Mouse (Mus musculus) spleen, postnatal 10 days (tissue): ENCODE data around the gene Dppa4.
"Not testable (repeated sequence)": the region's sequence is repeated elsewhere in the genome, so short reads cannot be mapped to it uniquely, and the experiment has no call there.

ENCODE experiments used
- DNase-seq, 2 experiments: peaks; one replicate each; pipeline ENCODE4 v3.0.0; 2021 to 2022; ENCODE audit warnings: low spot score in 2 of 2

Gene Dppa4

DNA sequence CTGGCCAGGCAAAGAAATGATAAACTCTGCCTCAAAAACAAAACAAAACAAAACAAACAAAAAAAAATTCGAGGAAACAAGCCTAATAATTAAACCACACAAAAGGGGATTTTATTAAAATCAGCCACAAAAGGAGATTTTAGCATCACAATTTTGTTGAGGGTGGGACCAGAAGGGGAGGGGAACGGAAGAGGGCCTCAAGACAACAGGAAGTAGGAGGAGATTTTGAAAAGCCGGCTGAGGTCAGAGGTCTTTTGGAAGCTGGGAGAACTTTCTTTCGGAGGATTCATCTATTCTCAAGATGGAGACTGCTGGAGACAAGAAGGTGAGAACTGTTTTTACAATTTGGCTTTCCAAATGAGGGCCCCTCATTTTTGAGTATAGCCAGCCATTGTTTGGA lies at the start of gene Dppa4:
Gene Dppa4 (plus strand): TSS at position 217 of the 400 bp plus-strand sequence.
- DNase-seq: no peak

DNA sequence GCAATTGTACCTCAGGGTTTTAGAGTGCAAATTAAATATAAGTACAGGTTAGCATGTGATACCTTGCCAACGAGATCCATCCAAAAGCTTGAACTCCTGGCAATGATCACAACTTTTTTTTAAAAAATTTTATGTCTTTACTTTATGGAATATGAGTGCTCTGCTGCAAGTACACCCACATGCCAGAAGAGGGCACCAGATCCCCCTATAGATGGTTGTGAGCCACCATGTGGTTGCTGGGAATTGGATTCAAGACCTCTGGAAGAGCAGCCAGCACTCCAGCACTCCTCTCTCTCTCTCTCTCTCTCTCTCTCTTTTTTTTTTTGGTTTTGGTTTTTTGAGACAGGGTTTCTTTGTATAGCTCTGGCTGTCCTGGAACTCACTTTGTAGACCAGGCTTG lies 48.5 kb upstream of the Dppa4 start:
- no peak for DNase-seq

DNA sequence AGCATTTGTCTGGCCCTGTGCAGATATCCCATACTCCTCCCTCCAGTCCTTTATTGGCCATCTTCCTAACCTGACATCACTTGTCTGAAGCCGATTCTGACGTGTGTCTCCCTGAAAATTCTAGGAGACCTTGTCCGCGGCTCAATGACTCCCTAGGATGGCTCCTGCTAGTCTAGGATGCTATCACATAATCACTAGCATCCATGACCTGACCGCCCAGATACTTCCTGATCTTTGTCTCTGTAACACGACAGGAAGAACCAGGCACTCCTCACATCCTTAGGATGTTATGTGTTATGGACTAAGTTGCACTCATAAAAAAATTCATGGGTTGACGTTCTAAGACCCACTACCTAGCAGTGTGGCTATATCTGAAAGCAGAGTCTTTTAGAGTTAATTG lies 45.9 kb upstream of the Dppa4 start:
- DNase-seq: no peak

DNA sequence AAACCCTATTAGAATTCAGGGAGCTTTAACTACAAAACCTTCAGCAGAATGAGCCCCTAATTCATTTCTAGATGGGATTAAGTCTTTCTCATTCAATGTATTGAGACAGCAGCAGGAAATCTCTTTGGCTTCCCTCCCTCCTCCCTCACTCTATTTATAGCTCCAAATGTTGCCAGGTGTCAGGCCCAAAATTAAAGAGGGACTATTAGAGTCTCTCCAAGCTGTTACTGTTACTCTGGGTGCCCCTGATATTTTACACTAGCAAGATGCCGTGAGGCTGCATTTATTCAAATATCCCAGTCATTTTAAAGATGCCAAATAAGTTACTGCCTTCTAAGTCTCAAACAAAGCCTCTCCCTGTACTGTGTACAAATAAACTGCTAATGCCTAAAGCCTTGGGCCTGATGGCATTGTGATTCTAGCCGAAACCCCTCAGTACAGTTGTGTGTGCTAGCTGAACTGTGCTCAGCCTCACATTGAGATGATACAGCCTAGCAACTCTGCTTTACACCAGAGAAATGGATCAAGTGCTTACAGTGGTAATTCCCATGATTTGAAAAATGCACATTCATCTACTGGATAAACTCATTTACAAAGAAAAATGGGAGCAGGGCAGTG lies 36.4 kb upstream of the Dppa4 start:
- no peak for DNase-seq

DNA sequence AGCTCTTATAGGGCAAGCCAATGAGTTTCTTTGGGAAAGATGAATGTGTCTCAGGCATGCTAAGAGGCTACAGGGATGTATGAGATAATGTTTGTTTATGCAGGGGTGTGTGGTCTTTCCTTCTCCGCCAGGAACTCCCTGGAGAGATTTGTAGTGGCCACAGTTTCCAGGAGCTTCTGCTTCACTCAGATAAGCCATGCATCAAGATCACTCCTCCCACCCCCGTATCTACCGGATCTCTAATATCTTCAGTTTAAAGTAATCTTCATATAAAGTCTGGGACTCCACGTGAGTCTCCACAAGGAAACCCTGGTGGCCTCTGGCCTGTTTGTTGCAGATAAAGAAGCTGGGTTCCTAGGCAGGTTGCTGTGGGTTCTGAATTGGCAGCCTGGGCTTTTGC lies 30.7 kb upstream of the Dppa4 start:
- DNase-seq: no peak

DNA sequence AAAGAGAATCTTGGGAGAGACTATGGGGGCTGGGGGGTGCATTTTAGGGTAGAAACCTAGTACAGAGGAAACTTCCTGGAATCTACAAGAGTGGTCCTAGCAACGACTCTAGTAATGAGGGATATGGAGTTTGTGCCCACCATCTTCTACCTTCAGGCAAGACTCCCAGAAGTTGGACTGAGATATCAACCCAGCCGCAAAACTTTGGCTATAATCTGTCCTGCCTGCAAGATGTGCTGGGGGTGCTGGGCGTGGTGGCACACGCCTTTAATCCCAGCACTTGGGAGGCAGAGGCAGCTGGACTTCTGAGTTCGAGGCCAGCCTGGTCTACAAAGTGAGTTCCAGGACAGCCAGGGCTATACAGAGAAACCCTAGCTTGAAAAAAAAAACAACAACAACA lies 28.9 kb upstream of the Dppa4 start:
- no peak for DNase-seq

DNA sequence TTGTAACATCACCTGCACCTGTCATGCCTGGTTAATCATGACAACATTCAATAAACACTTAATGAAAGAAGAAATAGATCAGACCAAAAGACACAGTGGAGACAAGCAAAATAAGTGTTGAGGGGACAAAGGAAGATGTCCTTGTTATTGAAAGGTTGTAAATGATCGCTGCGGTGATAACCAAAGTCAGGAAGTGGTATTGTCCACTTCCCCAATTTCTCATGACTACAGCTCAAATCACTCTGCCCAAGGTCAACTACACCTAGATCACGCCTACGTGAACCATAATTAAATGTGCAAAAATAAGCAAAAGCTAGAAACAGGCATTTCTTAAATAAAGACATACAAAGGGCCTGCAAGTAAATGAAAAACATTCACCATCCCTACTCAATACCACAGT lies 24.0 kb upstream of the Dppa4 start:
- no peak for DNase-seq

DNA sequence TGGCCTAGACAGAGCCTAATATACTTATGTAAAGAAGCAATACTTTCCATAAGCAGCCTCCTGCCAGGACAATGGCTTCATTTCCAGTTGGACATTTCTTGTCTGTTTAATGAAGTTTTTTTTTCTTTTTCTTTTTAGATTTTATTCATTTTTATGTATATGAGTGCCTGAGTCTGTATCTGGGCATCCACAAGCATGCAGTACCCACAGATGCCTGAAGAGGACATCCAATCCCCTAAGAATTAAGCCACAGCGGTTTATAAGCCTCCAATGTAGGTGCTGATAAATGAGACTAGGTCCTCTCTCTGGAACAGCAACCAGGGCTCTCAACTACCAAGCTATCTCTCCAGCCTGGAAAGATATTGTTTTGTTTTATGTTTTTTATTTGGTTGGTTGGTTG lies 20.6 kb upstream of the Dppa4 start:
- DNase-seq: no peak

DNA sequence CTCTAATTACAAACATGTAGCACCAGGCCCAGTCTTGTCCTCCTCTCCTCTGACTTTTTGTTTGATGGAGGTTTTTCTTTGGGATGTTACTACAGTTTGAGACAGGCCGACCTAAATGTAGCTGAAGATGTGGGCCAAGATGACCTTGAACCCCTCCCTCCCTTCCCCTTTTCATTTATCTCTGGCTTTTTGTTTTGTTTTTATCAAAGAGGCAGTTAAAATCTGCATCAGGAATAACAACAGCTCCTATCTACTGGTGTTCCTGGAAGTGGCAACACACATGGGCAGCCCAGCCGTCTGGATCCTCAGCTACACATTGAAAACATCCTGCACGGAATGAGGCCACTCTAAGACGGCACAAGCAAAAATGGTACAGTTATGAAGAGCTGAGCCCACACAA lies 17.7 kb upstream of the Dppa4 start:
- DNase-seq: no peak

DNA sequence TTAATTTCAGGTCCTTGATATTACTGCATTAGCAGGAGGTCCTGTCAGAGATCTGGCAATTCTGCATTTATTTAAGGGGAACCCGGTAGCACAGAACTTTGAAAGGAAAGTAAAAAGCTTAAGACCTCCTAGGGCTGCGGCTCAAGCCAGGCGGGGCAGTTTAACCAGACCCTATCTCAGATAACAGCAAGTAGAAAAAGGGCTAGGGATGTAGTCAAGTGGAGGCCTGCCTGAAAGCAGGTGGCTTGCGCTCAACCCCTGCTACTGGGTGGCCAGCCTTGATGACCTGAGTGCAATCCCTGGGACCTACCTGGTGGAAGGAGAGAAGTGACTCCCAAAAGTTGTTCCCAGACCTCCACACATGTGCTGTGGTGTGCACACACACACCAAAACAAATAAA lies 6.6 kb upstream of the Dppa4 start:
- DNase-seq: no peak

DNA sequence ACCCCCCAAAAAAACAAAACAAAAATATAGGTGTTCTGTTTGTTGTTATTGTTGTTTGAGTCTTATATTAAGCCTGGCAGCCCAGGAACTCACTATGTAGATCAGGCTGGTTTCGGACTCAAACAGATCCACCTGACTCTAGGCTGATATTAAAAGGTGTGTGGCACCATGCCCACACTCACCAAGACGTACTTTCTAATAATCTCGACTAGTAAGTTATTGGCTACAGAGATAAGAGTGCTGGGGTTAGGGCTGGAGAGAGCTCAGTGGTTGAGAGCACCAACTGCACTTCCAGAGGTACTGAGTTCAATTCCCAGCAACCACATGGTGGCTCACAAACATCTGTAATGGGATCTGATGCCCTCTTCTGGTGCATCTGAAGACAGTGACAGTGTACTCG lies 2.6 kb upstream of the Dppa4 start:
- no peak for DNase-seq

DNA sequence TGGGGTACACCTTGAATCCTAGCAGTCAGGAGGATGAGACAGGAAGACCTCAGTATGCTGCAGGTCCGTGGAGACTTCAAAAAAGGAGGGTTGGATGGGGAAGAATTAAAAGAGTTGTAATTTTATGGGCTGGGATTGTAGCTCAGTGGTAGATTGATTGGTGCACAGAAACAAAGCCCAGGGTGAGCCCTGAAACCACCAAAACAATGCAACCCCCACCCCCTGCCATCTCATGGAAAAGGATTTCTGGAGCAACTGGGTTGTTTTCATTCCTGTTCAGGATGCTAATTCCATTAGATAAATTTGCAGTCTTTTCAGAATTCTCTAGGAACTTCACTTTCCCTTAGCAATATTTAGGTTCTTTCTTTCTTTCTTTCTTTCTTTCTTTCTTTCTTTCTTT lies 732 bp upstream of the Dppa4 start:
- no peak for DNase-seq

DNA sequence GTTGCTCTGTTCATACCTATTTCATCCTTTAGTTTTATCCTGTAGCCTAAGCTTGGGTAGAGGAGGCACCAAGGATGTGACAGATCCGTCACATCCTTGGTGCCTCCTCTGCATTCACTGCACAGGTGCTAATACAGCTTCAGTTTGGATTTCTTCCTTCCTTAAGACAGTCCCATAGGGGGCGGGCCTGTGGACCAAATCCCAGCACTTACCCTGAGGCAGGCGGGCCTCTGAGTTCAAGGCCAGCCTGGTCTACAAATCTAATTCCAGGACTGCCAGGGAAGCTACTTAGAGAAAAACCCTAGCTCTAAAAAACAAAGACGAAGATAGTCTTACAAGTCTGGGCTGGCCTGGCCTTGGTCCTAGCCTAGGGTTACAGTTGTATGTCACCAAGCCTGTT lies 2.0 kb downstream of the Dppa4 start:
- no peak for DNase-seq

DNA sequence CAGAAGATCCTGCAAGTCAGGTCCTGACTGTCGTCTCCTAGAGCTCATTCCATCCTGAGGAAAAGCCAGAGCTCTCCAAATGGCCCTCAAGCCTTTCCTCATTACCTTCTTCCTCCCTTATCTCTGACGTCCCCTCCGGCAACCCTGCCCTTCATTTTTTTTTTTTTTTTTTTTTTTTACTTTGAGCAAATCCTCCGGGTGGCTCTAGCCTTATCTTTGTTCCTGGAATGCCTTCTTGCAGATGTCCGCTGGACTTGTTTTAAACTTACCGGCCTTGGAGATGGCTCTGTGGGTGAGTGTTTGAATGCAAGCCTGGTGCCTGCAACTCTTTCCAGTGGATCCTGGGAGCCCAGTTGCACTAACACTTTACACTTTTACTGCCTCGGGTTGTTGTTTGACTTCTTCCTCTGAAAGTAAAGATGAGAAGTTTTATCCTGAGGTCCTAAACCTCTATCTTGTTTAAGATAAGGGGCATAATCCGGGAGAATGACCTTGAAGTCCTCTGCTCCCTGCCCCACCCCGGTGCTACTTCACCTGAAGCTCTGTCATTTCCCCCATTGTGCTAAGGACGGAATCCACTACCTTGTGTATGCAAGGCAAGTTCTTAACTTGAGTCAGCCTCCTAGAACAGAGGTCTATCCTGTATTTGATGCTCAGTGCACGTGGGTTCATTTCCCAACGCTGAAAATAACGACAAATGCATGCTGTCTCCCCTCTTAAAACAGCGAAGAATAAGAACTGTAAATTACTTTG lies 14.0 kb downstream of the Dppa4 start:
- no peak for DNase-seq

DNA sequence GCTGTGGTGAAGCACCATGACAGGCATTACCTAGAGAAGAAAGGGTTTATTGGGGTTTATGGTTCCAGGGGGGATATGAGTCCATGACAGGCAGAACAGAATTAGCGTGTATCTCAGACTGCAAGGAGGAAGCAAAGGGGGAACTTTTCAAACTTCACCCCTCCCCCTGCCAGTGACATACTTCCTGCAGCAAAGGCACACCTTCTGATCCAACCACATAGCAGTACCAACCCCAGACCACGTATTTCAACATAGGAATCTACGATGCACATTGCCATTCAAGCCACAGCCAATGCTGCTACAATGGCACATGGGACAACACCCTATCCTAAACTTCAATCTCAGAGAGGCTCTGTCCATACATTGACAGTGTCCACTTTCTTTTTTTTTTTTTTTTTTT lies 16.4 kb downstream of the Dppa4 start:
- DNase-seq: no peak

DNA sequence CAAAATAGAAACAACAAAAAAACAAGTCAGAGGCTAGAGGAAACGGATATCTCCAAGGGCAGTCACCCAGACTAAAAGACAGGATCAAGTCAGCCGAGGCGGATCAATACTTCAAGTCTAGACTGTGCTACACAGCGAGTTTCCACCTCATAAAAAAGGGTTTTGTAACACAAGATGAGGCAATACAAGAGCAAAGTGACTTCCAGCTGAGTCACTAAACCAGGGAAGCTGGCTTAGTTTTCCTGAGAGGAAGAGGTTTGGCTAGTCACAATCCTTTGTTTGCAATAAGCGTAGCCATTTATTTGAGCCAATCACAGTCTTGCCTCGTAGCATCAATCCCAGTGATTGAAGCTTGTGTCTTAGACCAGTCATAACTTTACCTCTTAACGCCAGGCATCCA lies 20.0 kb downstream of the Dppa4 start, which contains the start of gene Dppa2:
Gene Dppa2 (plus strand): TSS at position 400 of the 400 bp plus-strand sequence.
- no peak for DNase-seq

DNA sequence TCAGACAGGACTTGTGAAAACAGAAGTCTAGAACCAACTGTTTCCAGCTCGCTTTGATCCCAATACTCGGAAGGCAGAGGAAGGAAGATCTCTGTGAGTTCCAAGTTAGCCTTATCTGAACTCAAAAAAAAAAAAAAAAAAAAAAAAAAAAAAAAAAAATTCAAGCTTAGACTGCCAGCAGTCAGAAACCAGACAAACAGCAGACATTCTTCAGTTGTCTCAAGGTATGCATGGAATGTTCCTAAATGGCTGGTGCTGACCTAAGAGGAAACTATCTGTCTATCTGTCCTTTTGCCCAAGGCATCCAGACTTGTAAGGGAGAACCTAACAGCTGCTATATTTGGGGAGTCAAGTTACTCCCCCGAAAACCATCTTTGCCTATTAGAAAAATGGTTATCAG lies 20.4 kb downstream of the Dppa4 start:
- no peak for DNase-seq

DNA sequence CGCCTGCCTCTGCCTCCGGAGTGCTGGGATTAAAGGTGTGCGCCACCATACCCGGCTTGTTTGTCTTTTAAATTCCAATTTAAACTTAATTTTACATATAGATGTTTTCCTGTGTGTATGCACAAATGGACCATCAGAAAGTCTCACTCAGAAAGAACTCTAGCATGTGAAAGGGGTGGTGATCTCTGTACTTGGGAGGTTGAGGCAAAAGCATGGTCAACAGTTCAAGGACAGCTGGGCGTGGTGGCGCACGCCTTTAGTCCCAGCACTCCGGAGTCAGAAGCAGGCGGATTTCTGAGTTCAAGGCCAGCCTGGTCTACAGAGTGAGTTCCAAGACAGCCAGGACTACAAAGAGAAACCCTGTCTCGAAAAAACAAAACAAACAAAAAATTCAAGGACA lies 25.4 kb downstream of the Dppa4 start:
- not testable (repeated sequence) for DNase-seq

DNA sequence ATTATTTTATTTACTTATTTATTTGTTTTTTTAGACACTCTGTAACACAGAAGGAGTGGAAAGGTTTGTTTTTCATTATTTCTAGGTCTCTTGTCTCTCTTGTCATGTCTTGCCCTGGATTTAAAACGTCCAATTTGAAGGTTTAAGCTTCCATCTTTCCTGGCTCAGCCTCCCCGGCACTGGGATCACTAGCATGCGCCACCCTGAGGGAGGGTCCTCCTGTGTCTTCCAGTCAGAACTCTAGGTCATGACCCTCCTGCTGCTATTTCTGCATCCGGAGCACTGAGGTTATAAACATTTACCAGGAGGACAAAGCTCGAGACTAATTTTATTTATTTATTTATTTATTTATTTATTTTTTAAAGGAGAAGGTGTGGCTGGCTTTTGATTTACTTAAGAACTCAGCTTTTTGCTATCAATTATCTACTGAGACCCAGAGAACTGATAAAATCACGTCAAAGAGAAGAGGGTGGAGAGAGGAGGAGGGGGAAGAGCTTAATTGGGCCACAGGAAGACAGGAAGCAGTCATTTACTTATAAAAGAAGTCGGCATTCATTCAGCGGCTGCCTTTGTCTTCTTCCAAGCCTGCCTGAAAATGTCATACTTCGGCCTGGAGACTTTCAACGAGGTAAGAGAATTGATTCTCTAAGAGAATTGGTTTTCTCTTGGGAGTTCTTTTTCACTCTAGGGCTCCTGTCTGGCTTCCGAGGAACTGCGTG lies 26.5 kb downstream of the Dppa4 start:
- no peak for DNase-seq

DNA sequence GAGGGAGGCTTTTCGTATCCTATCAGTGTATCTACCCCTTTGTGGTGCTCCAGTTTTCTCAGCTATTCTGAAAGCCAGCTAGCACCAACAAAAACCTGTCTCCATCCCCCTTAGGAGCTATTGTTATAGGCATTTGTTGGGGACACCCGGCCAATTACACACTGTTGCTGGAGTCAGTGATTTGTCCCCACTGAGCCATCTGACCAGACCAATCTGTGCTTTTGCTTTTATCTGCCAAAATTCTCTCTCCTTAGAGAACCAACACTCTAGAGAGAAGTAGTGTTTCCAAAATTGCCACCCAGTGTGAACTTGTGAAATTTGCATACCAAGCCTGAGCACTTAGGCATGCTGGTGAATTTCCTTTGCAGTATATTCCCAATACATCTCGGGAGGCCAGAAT lies 31.8 kb downstream of the Dppa4 start:
- no peak for DNase-seq

DNA sequence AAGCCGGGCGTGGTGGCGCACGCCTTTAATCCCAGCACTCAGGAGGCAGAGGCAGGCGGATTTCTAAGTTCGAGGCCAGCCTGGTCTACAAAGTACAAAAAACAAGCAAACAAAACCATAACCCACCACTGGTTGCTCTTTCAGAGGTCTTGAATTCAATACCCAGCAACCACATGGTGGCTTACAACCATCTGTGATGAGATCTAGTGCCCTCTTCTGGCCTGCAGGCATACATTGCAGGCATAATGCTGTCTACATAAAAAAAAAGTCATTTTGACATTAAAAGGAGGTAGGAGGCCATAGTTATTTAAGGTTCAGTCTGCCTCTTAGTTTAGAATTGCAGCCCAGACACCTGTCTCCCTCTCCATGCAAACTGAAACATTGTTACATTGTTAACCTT lies 37.2 kb downstream of the Dppa4 start:
- no peak for DNase-seq

DNA sequence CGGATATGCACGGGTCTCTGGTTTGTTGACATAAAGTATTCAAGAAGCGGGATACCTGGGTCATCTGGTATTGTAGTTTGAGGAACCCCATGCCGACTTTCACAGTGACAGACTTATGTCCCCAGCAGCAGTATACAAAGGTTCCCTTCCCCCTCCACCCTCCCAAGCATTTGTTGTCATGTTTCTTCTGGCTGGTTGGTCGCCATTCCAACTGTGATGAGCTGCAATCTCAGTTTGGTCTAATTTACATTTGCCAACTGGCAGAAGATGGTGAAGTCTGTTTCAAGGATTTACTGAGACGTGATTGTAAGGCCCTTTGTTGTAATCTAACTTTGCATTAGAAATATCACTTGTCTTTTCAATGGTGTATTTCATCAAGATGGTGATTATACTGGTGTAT lies 39.6 kb downstream of the Dppa4 start:
- no peak for DNase-seq
